ENCODE assay signal across 19 mouse cellular contexts in genomic region chr7:73612752-73613092, GRCm38 (mm10).
DNase-seq lines count a peak whose midpoint lies in the region; ATAC-seq and TF ChIP-seq lines count a peak whose summit lies in the region.
"Had no signal": no experiment of that assay in that cellular context is flagged by ENCODE, and none has a peak within 500 bp of the region (broad histone marks: within the 10 kb centered on the region; RNA-seq: fewer than 3 reads in every experiment).

No protein-coding gene starts in this region.

- H3K9me3 ChIP-seq in forebrain, embryonic 15.5 days = no peaks in the 10 kb centered on the region
- H3K9me3 ChIP-seq in forebrain, embryonic 14.5 days (replicated peaks; ENCODE audit: control insufficient read depth, low read length) = no peaks in the 10 kb centered on the region
- H3K9me3 ChIP-seq in limb, embryonic 11.5 days (ENCODE audit: control insufficient read depth, low read length) = no peaks in the 10 kb centered on the region
- no peaks in the 10 kb centered on the region for H3K9me3 ChIP-seq in hindbrain, embryonic 13.5 days
- no peaks in the 10 kb centered on the region for H3K9me3 ChIP-seq in midbrain, embryonic 13.5 days
- H3K9me3 ChIP-seq: forebrain, embryonic 10.5 days; liver, embryonic 12.5 days; neural tube, embryonic 15.5 days had no signal

- no peak overlapping the region for H3K4me2 ChIP-seq in forebrain, embryonic 15.5 days (replicated peaks)
- no peak overlapping the region for H3K4me2 ChIP-seq in forebrain, embryonic 14.5 days (ENCODE audit: low read length)
- H3K4me2 ChIP-seq in limb, embryonic 11.5 days (ENCODE audit: low read depth, severe bottlenecking) = no peak overlapping the region
- no peak overlapping the region for H3K4me2 ChIP-seq in hindbrain, embryonic 13.5 days
- H3K4me2 ChIP-seq in midbrain, embryonic 13.5 days (replicated peaks) = no peak overlapping the region
- H3K4me2 ChIP-seq: liver, embryonic 12.5 days; neural tube, embryonic 15.5 days had no signal

- TF ChIP-seq POLR2A in spleen, adult 2 months (IDR thresholded peaks at IDR 0.05; ENCODE audit: low read depth, low read length) = no peak

- H3K36me3 ChIP-seq in forebrain, embryonic 15.5 days = no peaks in the 10 kb centered on the region
- no peaks in the 10 kb centered on the region for H3K36me3 ChIP-seq in forebrain, embryonic 14.5 days (ENCODE audit: control insufficient read depth, insufficient read depth, low read length)
- no peaks in the 10 kb centered on the region for H3K36me3 ChIP-seq in spleen, adult 2 months (ENCODE audit: control insufficient read depth, insufficient read depth, low read length)
- no peaks in the 10 kb centered on the region for H3K36me3 ChIP-seq in limb, embryonic 11.5 days (ENCODE audit: control insufficient read depth, insufficient read depth, low read length)
- no peaks in the 10 kb centered on the region for H3K36me3 ChIP-seq in hindbrain, embryonic 13.5 days
- H3K36me3 ChIP-seq in midbrain, embryonic 13.5 days = no peaks in the 10 kb centered on the region
- H3K36me3 ChIP-seq: forebrain, embryonic 10.5 days; liver, embryonic 12.5 days; neural tube, embryonic 15.5 days had no signal

- H3K4me1 ChIP-seq in forebrain, embryonic 15.5 days = peaks cover 52% of the 10 kb centered on the region
- H3K4me1 ChIP-seq in forebrain, embryonic 14.5 days (ENCODE audit: control insufficient read depth, insufficient read depth, low read length) = peaks cover 31% of the 10 kb centered on the region
- H3K4me1 ChIP-seq in spleen, adult 2 months (ENCODE audit: control insufficient read depth, insufficient read depth, insufficient read length) = peaks cover 7% of the 10 kb centered on the region
- peaks cover 16% of the 10 kb centered on the region; the same call in 1 of the 2 replicates for H3K4me1 ChIP-seq in limb, embryonic 11.5 days (ENCODE audit: control insufficient read depth, insufficient read depth, low read length)
- peaks cover 39% of the 10 kb centered on the region for H3K4me1 ChIP-seq in hindbrain, embryonic 13.5 days (replicated peaks)
- H3K4me1 ChIP-seq in midbrain, embryonic 13.5 days (replicated peaks) = peaks cover 39% of the 10 kb centered on the region

- no peak overlapping the region for H3K4me3 ChIP-seq in forebrain, embryonic 15.5 days
- no peak overlapping the region for H3K4me3 ChIP-seq in forebrain, embryonic 14.5 days (ENCODE audit: low read depth, low read length)
- no peak overlapping the region for H3K4me3 ChIP-seq in spleen, adult 2 months (ENCODE audit: extremely low read depth, insufficient read depth, insufficient read length)
- no peak overlapping the region for H3K4me3 ChIP-seq in limb, embryonic 11.5 days (ENCODE audit: low read depth, low read length)
- H3K4me3 ChIP-seq in hindbrain, embryonic 13.5 days = no peak overlapping the region
- H3K4me3 ChIP-seq in midbrain, embryonic 13.5 days (replicated peaks) = no peak overlapping the region
- H3K4me3 ChIP-seq: forebrain, embryonic 10.5 days; liver, embryonic 12.5 days; neural tube, embryonic 15.5 days had no signal

- no peak overlapping the region for H3K9ac ChIP-seq in forebrain, embryonic 15.5 days (replicated peaks)
- no peak overlapping the region for H3K9ac ChIP-seq in forebrain, embryonic 14.5 days (ENCODE audit: low read length)
- no peak overlapping the region for H3K9ac ChIP-seq in limb, embryonic 11.5 days (ENCODE audit: low read length)
- H3K9ac ChIP-seq in hindbrain, embryonic 13.5 days = no peak overlapping the region
- H3K9ac ChIP-seq in midbrain, embryonic 13.5 days (replicated peaks) = no peak overlapping the region
- H3K9ac ChIP-seq: liver, embryonic 12.5 days; neural tube, embryonic 15.5 days had no signal

- no peak for DNase-seq in forebrain, embryonic 14.5 days (ENCODE audit: low spot score)
- DNase-seq in spleen, adult 2 months (ENCODE audit: low read depth in 1 of 2, low spot score in 2 of 2) = no peak
- DNase-seq in spleen, postnatal 14 days (ENCODE audit: low spot score in 2 of 2) = no peak
- no peak for DNase-seq in limb, embryonic 11.5 days (ENCODE audit: low spot score)
- DNase-seq in right cerebral cortex, adult 2 months (ENCODE audit: low spot score in 2 of 2) = no peak
- DNase-seq: adrenal gland, adult 8-10 months; cerebellum, adult 2 months; heart, adult 11 months; heart, postnatal 14 days; layer of hippocampus, postnatal 36 days; lung, postnatal 14 days; spleen, adult 18-20 months had no signal

- 57% methylated on average over 3 of the region's 3 CpGs for WGBS in forebrain, embryonic 15.5 days
- WGBS in forebrain, embryonic 14.5 days = 62% methylated on average over 3 of the region's 3 CpGs
- 81% methylated on average over 3 of the region's 3 CpGs for WGBS in spleen, adult 2 months
- WGBS in limb, embryonic 11.5 days = 35% methylated on average over 3 of the region's 3 CpGs
- 84% methylated on average over 3 of the region's 3 CpGs for WGBS in hindbrain, embryonic 13.5 days
- 85% methylated on average over 3 of the region's 3 CpGs for WGBS in midbrain, embryonic 13.5 days

- no peaks in the 10 kb centered on the region for H3K27me3 ChIP-seq in forebrain, embryonic 15.5 days
- H3K27me3 ChIP-seq in forebrain, embryonic 14.5 days (replicated peaks; ENCODE audit: control insufficient read depth, insufficient read depth, low read length) = no peaks in the 10 kb centered on the region
- no peaks in the 10 kb centered on the region for H3K27me3 ChIP-seq in spleen, adult 2 months (ENCODE audit: control insufficient read depth, insufficient read depth, low read length)
- H3K27me3 ChIP-seq in limb, embryonic 11.5 days (ENCODE audit: control insufficient read depth, insufficient read depth, low read length) = no peaks in the 10 kb centered on the region
- no peaks in the 10 kb centered on the region for H3K27me3 ChIP-seq in hindbrain, embryonic 13.5 days
- no peaks in the 10 kb centered on the region for H3K27me3 ChIP-seq in midbrain, embryonic 13.5 days
- H3K27me3 ChIP-seq: liver, embryonic 12.5 days; neural tube, embryonic 15.5 days had no signal

- H3K27ac ChIP-seq in forebrain, embryonic 15.5 days (replicated peaks) = 0 out of 2 replicates have a peak overlapping the region, but pooled peaks have one; percentile 5
- no peak overlapping the region for H3K27ac ChIP-seq in forebrain, embryonic 14.5 days (ENCODE audit: low read depth, low read length)
- H3K27ac ChIP-seq in spleen, adult 2 months (ENCODE audit: insufficient read depth, low read length) = peak overlapping the region; percentile 32; the same call in 1 of the 2 replicates
- H3K27ac ChIP-seq in limb, embryonic 11.5 days (replicated peaks; ENCODE audit: low read depth, low read length) = peak overlapping the region; percentile 52; the same call in 1 of the 2 replicates
- H3K27ac ChIP-seq in hindbrain, embryonic 13.5 days = no peak overlapping the region
- H3K27ac ChIP-seq in midbrain, embryonic 13.5 days = no peak overlapping the region
- H3K27ac ChIP-seq: forebrain, embryonic 10.5 days; hindbrain, postnatal 0 days; liver, embryonic 12.5 days; neural tube, embryonic 15.5 days had no signal

- no peak for TF ChIP-seq CTCF in spleen, adult 2 months (IDR thresholded peaks at IDR 0.05; ENCODE audit: extremely low read depth, insufficient read depth, insufficient read length, insufficient replicate concordance)

- no peak for ATAC-seq in forebrain, embryonic 15.5 days (replicated peaks)
- no peak for ATAC-seq in forebrain, embryonic 14.5 days
- no peak for ATAC-seq in limb, embryonic 11.5 days (ENCODE audit: insufficient number of reproducible peaks, low FRiP score, low TSS enrichment, low read depth)
- no peak for ATAC-seq in hindbrain, embryonic 13.5 days (ENCODE audit: low FRiP score)
- no peak for ATAC-seq in midbrain, embryonic 13.5 days
- ATAC-seq: hindbrain, postnatal 0 days; liver, embryonic 12.5 days had no signal

Comparison
In these comparisons a context has a peak if more than half of its experiments do, and no peak if none do; other contexts are left out.
1. H3K27ac ChIP-seq: peak in forebrain, embryonic 15.5 days (single experiment), spleen, adult 2 months (single experiment) and limb, embryonic 11.5 days (single experiment); none in forebrain, embryonic 14.5 days (single experiment), hindbrain, embryonic 13.5 days (single experiment) and midbrain, embryonic 13.5 days (single experiment).